Mouse (Mus musculus) spleen, postnatal 4 days (tissue): ENCODE measurements around the gene Zglp1.
"Not testable (repeated sequence)": the region's sequence is repeated elsewhere in the genome, so short reads cannot be mapped to it uniquely, and the experiment has no call there.

ENCODE experiments used
- DNase-seq, 2 experiments: peaks; one replicate each; pipeline ENCODE4 v3.0.0; 2022; ENCODE audit warnings: low spot score in 2 of 2

Zglp1 gene

DNA sequence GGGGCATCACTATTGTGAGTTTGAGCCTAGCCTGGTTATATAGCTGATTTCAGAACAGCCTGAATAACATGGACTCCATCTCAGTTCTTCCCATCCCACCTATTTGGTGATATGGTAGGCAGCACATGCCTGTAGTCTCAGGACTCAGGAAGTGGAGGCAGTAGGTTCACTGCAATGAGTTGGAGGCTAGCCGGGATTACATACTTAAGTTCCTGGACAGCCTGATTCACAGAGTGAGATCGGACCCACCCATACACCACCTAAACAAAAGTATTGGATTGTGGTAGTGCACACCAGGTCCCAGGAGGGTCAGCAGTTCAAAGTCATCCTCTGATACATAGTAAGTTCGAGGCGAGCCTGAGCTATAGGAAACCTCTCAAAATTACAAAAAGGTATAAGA, 5.7 kb upstream of the Zglp1 start:
- DNase-seq: no peak

DNA sequence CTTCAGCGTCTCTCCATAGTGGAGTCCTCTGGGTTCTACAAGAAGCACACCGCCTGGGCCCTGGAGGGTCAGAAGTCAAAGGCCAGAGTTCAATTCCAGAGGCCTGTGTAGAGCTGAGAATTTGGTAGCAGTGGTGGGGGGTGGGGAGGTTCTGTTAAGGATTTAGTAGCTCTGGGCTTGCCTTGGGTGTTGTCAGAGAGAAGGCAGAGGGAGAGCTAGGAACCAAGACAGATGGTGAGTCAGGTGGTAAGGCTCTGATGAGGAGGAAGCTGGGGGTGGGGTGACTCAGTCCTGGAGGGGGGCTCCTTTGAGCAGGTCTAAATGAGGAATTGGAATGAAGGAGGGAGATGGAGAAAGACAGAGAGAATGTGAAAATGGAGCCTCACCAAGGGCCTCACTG, 4.0 kb downstream of the Zglp1 start:
- no peak for DNase-seq

DNA sequence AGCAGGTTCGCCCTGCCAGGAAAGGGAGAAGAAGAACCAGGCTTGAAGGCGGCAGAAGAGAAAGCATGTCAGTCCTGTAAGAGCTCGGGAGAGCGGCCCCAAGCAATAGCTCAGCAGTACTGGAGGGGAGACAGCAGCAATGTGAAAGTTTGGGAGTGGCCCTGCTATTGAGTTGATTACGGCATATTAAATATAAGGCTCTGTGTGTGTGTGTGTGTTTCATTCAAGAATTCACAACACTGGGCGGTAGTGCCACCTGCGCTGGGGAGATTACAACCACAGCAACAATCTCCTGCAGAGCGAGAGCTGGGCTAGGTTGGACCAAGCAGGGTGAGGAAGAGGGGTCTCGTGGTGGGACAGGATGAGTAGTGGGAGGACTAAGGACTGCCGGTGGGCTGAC, 15.3 kb downstream of the Zglp1 start:
- DNase-seq: no peak

DNA sequence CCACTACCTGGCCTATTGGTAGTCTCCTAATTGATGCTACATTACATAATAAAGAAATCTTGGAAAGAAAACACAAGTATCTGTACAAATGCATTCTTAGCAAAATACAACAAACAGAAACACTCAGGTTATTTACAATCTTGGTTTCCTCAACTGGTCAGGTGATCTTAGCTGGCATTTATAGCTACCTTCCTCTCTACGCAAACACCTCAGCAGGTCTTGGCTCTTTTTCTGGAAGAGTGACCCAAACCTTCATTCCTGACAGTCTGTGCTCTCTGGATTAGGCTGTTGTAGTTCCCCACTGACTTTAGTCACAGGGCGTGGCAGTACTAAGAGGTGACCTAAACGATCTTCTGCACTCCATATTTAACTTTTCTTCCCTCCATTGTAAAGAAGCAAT, 21.7 kb downstream of the Zglp1 start:
- DNase-seq: no peak

DNA sequence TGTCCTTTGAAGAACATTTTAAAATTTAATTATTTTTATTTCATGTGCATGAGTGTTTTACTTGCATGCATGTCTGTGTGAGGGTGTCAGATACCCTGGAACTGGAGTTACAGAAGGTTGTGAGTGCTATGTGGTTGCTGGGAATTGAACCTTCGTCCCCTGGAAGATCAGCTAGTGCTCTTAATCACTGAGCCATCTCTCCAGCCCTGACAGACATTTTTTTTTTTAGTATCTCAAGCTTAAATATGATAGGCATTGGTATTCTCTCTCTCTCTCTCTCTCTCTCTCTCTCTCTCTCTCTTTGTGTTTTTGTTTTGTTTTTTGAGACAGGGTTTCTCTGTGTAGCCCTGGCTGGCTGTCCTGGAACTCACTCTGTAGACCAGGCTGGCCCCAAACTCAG, 22.1 kb downstream of the Zglp1 start:
- DNase-seq: not testable (repeated sequence)

DNA sequence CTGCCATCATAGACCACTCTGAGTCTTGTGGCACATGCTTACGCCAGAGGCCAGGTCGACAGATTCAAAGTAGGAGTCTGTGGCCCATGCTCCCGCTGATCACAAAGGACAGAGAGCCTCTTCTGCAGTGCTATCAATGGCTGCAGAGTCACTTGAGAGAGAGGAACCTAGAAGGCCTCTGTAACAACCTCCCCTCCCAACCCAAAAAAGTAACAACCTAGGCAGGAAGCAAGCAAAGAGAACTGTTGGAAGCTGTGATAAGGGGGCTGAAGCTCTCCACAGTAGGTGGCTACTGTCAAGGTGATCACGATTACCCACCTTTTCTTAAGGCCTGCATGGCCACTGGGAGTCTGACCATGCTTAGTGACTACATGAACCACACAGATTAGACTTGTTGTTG, 23.3 kb downstream of the Zglp1 start:
- no peak for DNase-seq

DNA sequence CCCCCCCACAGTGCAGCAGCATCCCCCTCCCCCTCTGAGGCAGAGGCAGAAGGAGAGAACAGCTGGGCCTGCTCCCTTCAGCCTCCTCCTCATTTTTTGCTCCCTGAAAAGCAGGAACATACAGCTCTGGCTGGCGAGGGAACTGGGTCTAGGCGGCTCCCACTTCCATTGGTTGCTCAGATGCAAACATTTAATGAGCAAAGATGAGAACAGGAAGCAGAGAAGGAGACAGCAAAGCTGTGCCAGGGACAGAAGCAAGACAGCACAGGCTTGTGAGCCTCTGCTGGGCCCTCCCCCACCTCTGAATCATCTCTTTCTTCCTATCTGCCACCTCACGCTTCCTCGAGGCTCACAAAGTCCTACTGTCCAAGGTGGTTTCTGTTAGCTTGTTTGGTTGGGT, 25.6 kb downstream of the Zglp1 start:
- no peak for DNase-seq

DNA sequence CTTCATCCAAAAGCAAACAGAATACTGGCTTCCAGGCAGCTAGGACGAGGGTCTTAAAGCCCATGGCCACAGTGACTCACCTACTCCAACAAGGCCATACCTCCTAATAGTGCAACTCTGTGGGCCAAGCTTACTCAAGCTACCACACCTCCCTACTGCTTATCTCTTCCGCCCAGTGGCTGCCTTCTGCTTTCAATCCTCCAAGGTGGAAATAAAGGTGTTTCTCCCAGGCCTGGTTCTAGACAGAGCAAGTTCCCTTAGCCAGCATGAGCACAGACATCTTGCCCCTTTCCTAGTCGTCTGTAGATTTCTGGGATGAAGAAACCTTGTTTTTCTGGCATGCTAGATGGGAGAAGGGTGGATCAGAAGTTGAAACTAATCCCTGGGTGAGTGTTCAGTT, 27.1 kb downstream of the Zglp1 start:
- DNase-seq: no peak

DNA sequence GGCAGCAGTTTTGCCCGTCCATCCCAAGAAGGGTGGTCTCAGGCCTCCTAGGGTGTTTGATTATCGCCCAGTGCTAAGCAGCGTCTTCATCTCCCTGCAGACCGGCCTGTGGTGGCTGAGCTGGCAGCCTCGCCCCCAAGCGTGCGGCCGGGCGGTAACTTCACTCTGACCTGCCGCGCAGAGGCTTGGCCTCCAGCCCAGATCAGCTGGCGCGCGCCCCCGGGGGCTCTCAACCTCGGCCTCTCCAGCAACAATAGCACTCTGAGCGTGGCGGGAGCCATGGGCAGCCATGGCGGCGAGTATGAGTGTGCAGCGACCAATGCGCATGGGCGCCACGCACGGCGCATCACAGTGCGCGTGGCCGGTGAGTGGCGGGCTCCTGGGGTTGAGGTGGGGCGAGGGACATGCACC, 29.4 kb downstream of the Zglp1 start:
- DNase-seq: no peak

DNA sequence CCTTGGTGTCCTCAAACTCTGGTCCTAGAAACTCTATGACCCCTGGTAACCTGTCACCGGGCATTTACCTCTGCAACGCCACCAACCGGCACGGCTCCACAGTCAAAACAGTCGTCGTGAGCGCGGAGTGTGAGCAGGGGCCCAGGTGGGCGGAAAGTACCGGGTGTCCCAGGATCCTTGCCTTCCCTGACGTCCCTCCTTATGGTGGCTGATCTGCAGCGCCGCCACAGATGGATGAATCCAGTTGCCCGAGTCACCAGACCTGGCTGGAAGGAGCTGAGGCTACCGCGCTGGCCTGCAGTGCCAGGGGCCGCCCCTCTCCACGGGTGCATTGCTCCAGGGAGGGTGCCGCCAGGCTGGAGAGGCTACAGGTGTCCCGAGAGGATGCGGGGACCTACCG, 30.2 kb downstream of the Zglp1 start:
- no peak for DNase-seq

DNA sequence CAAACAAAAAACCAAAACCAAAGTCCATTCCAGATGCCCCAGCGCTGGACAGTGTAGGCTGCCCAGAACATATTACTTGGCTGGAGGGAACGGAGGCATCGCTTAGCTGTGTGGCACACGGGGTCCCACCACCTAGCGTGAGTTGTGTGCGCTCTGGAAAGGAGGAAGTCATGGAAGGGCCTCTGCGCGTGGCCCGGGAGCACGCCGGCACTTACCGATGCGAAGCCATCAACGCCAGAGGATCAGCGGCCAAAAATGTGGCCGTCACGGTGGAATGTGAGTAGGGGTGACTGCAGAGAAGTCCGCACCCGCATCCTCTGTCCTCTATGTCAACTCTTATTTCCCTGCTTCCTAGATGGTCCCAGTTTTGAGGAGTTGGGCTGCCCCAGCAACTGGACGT, 30.7 kb downstream of the Zglp1 start:
- DNase-seq: no peak

DNA sequence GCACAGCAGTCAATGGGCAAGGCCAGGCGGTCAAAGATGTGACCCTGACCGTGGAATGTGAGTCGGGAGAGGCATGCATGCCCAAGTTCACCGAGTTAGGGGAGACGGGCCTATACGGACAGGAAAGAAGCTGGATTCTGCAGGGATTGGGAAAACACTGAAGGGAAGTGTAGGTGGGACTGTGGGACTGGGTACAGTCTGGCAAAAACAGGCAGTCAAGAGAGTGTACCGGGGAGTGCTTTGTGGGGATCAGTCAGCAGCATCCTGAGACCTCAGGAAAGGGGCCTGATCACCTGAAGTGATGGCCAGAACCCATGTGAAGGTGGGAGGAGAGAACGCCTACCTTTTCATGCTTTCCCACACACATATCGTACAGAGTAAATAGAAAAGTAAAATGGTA, 31.3 kb downstream of the Zglp1 start:
- no peak for DNase-seq

DNA sequence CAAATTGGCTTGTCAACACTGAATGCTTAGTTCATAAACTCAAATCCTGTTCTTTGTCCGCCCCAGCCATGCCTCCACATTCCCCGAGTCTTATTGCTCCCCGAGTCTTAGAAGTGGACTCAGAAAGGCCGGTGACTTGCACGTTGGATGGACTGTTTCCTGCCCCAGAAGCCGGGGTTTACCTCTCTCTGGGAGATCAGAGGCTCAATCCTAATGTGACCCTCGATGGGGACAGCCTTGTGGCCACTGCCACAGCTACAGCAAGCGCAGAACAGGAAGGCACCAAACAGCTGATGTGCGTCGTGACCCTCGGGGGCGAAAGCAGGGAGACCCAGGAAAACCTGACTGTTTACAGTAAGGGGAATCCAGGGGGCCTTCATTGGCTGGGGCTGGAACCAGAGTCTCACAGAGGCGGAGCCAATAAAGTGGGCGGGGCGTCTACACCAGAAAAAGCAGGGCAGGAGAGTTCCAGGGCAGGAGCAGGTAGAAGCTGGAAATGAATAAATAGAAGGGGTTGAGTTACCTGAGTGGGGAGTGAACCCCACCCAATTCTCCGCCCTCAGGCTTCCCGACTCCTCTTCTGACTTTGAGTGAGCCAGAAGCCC, 32.3 kb downstream of the Zglp1 start:
- no peak for DNase-seq

DNA sequence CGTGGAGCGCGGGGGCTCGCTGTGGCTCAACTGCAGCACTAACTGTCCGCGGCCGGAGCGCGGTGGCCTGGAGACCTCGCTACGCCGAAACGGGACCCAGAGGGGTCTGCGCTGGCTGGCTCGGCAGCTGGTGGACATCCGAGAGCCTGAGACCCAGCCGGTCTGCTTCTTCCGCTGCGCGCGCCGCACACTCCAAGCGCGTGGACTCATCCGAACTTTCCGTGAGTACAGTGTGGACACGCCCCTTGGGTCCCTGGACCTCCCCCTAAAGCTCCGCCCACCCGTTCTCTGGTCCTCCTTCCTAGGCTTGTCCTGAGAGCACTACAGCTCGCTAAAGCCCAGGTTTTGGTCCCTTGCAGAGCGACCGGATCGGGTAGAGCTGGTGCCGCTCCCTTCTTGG, 33.8 kb downstream of the Zglp1 start:
- peak; percentile 91 to 92 for DNase-seq

DNA sequence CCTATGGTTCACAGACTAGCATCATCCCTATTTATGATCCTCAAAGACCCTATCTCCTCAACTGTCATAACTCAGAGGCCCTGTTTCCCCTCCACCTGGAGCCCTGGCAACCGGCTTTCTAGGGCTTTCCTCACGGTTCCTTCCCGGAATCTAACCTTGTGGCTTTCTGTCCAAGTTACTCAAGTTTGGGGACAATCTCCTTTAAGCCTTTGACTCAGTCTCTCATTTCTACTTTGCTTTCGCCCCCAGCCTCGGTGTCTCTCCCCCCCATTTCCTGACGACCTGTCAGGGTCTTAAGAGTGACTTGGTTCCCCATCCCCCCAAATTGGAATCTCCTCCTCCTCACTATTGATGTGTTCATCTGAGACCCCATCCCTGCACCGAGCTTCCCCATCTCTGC, 34.4 kb downstream of the Zglp1 start:
- DNase-seq: no peak

DNA sequence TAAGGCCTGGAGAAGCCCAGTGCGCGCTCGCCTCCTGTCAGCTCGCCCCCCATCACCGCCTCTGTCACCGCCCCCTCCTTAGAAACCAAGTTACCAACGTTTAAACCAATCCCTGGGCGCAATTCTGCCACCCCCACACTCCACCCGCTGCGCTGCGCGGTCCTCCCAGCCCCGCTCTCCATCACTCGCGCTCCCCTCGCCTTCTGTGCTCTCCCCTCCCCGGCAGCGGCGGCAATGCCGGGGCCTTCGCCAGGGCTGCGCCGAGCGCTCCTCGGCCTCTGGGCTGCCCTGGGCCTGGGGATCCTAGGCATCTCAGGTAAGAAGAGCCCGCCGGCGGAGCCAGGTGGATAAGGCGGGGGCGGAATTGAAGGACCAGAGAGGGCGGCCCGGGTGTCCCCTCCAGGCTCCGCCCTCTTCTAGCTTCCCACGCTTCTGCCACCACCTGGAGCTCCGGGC, 35.0 kb downstream of the Zglp1 start, which contains the start of gene Icam5:
Icam5 (plus strand) TSS at position 178 of the 456 bp plus-strand sequence.
- DNase-seq: peak in 1 of 2 experiments; percentile 55

DNA sequence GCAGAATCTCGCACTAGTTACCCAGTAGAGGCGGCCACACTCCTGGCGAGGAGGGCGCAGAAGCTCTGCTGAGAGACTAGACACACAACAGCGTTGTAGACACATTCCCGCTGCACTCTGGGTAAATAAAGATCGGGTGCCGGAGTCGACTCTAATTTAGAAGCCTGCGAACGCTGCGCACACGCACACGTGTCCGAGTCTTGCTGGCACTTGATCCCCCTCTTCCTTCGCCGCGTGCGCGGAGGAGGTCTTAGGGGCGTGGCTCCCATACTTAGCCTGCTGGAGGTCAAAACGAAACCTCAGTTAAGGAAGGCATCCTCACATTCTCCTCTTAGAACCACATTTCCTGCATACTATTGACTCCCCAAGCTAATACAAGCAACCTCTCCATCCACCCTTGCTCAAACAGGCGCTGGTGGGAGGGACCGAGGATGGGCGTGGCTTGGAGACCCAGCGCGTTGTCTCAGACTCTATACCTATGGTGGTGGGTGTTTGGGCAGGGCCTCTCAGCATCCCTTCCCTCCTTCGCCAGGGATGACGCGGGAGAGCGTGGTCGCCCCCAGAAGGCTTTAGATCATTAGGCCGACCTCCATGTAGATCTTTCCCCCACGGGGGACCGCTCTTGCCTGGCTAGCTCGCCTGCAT, 35.5 kb downstream of the Zglp1 start:
- peak in 1 of 2 experiments; percentile 65 for DNase-seq

DNA sequence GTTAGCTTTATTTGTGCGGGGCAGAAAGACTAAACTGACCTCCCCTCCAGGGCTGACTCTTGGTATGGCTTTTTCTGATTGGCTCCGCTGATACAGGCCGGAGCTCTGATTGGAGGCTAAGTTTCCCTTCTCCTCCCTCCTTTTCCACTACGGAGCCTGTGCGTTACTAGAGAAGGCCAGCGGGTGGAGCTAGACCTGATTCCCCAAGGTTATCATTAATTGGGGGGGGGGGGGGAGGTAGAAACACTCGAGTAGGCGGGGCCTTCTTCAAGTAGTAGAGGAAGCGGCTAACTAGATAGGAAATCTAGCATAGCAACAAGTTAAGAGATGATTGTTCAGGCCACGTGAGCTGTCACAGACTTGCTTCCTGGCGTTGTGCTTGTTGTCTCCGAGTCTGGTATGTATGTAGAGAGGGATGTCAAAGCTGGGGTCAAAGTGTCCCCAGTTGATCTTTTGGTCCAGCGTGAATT, 36.1 kb downstream of the Zglp1 start:
- peak; percentile 92 to 93 for DNase-seq

DNA sequence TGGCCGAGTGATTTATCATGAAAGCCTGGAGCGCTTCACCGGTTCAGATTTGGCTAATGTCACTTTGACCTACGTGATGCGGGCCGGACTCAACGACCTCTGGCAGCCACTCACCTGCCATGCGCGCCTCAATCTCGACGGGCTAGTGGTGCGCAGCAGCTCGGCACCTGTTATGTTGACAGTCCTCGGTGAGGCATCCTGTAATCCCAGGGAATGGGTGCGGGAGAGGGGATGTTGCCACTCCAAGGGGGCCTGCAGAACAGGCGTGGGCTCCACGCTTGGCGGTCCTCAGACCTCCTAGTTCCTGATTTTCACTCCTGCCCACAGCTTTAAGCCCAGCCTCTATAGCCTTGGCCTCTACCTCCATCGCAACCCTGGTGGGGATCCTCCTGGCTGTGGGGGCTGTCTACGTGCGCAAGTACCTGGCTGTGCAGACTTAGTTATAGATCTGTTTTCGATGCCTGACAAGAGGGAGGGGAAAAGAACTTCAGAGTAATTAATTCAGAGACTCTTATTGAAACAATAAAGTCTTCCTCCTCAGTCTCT, 36.8 kb downstream of the Zglp1 start:
- peak; percentile 44 to 80 for DNase-seq

DNA sequence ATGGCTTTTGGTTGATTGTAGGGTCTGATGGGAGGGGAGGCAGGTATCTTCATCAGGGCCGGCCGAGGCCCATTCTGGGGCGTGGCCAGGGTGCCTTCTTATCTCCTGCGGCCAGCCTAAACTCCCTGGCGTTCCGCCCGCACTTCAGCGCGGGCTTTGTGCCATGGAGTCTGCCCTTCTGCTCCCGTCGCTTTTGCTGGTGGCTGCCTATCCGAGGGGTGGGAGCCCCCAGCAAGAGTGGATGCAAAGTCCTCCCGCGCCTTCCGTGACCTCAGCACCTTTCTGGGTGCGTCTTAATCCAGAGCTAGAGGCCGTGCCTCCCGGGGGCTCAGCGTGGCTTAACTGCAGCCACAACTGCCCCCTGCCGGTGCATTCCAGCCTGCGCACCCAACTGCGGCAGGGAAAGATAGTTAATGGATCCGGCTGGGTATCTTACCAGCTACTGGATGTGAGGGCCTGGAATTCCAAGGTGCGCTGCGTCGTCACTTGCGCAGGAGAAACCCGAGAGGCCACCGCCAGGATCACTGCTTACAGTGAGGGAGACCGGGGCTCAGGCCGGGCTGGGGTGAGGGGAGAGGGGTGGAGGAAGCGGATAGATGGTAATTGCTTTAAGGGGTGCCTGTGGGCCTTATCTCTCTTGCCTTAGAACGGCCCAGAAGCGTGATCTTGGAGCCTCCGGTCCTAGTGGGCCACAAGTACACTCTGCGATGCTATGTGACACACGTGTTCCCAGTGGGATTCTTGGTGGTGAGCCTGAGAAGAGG, 37.4 kb downstream of the Zglp1 start, which contains the start of gene Icam4:
Icam4 (plus strand) TSS at position 83 of the 764 bp plus-strand sequence.
- DNase-seq: peak; percentile 89 to 95

DNA sequence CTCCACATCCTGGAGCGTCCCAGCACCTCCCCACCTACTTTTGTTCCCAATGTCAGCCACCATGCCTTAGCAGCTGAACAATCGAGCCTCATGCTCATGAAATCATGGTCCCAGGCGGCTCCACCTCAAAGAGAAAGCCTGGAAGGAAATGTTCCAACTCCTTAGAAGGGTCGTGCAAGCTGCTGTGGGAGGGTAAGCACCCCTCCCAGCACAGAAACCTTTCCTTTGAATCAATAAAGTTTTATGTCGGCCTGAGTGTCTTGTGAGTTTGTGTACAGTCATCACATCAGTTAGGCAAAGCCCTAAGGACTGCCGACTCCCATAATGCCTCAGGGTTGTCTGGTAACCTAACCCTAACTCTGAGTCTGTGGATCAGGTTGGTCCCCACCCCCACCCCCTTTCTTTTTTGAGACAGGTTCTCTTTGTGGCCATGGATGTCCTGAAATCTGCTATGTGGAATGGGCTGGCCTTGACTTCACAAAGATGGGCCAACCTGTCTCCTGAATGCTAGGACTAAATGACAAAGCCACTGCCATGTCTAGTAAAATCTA, 38.3 kb downstream of the Zglp1 start:
- no peak for DNase-seq

DNA sequence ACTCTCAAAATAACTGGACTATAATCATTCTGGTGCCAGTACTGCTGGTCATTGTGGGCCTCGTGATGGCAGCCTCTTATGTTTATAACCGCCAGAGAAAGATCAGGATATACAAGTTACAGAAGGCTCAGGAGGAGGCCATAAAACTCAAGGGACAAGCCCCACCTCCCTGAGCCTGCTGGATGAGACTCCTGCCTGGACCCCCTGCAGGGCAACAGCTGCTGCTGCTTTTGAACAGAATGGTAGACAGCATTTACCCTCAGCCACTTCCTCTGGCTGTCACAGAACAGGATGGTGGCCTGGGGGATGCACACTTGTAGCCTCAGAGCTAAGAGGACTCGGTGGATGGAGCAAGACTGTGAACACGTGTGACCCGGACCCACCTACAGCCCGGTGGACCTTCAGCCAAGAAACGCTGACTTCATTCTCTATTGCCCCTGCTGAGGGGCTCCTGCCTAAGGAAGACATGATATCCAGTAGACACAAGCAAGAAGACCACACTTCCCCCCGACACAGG, 39.1 kb downstream of the Zglp1 start:
- no peak for DNase-seq
